Mouse (Mus musculus) spleen, embryonic (tissue): ENCODE measurements around the gene Dmtf1.

Source experiments
- CTCF ChIA-PET: fragments of 350-600 bp; sonication (Branson Sonifier 250); formaldehyde crosslinking; loops from one replicate; lab custom pipeline; 2022; lab: Charles Lee

Gene Dmtf1

DNA sequence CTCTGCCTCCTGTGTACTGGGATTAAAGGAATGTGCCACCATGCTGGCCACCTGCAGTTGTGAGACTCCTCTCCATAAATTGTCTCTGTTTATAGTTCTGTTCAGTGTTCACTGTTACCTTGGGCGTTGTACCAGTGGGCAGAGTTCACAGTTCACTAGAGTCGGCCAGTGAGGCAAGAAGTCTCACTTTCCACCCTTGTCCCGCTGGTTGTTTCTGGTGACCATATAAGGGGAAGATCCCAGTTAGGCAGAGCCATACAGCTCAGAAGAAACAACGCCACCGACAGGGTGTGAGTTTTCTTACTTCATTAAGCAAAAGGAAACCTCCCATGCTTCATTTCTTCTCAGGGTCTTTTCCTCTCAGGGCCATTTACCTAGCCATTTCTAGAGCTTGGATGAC, 53.1 kb downstream of the Dmtf1 start:
- CTCF ChIA-PET, result interaction anchor here (0.6 to 0.9 kb wide), 2 partner anchors 26 to 33 kb away, joined by 3 read pairs; no protein-coding TSS in a partner anchor

DNA sequence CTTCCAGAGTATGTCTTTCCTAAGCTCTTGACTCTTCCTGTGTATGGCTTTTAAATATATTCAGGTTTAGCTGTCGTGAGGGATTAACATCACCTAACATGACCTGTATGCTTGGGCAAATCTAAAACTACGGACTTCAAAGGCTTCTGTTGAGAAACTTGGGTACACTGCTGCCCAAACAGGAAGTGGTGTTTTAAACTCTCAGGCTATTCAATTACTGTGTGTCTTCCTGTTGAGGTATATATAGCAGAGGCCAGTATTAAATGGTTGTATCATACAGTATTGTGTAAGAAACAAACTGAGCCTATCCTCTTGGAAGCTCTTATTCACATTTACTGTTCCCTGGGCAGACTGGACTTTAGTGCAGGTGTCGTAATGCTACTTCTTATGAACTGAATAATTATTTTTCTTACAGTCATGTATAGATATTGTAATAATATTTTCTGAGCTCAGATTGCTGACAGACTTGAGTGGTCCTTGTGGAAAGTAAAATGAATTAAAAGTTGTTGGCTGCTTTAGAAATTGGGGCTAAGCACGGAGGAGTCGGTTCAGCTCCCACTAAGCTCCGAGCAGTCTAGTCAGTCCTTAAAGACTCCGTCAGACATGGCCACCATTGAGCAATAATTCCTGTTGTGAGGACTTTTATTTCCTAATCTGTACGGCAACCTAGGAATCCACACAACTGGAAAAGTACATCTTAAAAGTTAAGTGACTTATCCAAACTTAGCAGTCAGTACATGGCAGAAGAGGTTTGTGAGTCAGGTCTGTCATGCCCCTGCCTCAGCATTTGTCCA, 54.1 kb downstream of the Dmtf1 start:
- CTCF ChIA-PET, result interaction anchor here (1.0 kb wide), 1 partner anchor 16 kb away, joined by 3 read pairs; no protein-coding TSS in a partner anchor

DNA sequence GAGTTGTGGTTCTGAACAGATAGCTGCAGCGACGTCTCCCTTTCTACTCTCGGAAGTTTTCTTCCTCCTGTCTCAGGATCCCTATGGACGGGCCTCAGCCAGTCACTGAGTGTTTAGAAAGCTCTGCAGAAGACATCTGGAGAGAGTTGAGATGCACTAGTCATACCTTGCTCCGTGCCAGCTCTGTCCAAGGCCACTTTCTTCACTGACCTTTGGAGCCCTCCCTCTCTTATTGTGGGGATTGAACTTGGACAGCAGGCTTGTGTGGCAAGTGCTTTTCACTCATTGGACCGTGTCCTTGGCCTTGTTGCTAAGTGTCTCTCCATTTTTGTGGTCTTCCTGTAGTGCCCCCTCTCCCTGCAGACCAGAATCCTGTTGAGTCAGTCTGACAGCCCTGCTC, 54.8 kb downstream of the Dmtf1 start:
- CTCF ChIA-PET, result interaction anchor here (1.0 kb wide), 1 partner anchor 17 kb away, joined by 3 read pairs; no protein-coding TSS in a partner anchor

DNA sequence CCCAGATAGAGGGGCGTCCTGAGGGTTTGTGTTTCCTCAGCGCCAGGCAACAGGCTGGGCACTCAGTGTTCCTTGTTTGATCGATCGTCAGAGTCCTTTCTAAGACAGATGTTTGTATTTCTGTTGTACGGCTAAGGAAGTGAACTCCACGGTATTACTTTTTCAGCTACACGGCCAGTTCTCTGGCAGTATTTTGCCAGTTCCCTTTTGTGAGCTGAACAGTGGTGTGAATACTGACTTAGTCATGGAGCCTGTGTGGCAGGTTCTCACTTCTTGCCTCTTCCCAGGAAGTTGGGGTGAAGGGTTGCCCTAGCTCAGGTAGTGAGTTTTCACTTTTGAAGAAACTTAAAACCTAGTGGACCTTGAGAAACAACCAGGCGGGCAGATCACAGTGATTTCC, 57.6 kb downstream of the Dmtf1 start:
- CTCF ChIA-PET, result interaction anchor here (0.7 to 1.2 kb wide), 2 partner anchors 9 to 12 kb away, joined by 3 to 4 read pairs; no protein-coding TSS in a partner anchor

DNA sequence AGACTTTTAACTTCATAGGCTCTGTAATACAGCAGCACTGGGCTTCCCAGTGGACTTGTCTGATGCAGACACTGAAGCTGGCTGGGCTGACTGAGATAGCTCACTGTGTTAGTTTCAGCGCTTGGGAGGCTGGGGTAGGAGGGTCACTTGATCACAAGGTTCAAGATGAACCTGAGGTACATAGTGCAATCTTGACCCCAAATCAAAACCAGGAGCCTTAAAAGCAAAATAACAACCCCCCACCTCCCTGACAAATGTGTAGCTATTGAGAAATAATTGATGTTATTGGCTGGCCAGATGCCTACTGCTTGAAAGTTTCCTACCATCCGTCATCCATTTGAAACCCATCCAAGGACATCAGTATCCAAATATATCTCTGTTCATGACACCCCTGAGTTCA, 58.9 kb downstream of the Dmtf1 start:
- CTCF ChIA-PET, result interaction anchor here (0.6 to 1.2 kb wide), 5 partner anchors 9 to 493 kb away, joined by 3 to 4 read pairs (median 4); no protein-coding TSS in a partner anchor

DNA sequence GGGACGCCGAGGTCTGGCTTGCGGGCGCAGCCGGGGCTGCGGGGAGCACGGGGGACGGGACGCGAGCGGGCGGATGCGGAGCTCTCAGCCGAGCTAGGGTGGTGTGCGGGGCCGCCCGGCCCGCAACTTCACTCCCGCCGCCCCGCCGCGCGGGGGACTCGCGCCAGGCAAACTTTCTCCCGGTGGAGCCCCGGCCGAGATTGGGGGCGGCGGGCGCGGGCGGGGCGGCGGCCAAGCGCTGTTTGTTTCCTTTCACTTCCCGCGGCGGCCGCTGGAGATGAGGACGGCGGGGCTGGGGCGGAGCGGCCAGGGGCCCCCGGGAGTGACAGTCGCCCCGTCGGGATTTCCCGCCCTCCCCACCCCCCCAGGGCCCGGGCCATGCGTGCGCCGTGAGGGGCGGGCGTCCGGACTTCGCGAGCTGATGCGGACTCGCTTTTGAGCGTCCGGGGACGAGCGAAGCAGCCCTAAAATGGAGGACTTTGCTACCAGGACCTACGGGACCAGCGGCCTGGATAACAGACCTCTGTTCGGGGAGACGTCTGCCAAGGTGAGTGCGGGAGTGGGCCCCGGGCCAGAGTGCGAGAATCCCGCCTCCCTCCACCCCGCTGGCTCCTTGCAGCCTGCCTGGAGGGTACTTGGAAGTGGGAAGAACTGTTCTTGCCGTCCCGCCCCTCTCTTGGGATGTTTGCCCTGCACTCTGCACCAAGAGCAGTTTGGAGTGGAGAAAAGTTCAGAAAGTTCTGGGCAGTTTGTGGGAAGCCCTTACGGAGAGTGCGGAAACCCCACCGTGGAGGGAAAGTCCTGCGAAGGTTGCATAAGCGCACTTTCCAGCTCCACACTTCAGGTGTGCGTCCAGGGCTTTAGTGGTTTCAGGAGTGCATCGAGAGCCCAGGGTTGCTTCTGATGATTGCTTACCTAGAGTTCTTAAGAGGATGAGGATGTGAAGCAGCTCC, 60.5 kb downstream of the Dmtf1 start:
- CTCF ChIA-PET, result interaction anchor here (0.6 kb wide), 3 partner anchors 16 to 677 kb away, joined by 3 to 7 read pairs (median 4); no protein-coding TSS in a partner anchor

DNA sequence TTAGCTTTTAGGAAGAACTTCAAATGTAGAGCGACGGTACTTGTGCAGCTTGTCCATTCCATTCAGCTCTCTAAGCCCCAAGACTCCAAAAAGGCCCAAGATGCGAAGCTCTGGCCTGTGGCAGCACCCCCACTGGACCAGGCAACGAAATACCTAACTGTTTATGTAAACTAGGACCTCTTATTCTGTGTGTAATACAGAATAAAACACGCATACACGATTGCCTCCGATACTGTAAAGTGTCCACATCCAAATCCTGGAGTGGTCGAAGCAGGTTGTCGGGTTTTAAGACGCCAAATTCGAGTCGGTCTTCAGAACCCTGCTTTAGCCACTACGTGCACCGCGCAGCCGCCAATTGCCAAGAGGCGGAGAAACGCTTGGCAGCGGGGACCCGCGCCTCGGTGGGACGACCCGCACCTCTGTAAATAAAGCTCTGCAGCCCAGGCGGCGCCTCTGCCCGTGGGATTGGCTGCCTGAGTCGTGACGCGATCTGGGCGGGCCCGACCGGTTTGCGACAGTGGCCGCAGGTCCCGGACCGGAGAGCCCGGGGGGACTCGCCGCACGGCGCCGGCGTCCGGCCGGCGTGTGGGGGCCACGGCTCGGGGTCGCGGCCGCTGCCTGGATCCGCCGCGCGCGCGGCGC, 61.2 kb downstream of the Dmtf1 start, which contains the start of gene Tmem243:
Gene Tmem243, plus strand, starts transcription at position 462 of the 642 bp plus-strand sequence.
- CTCF ChIA-PET, result interaction anchor here (0.6 to 1.0 kb wide), 2 partner anchors 9 to 15 kb away, joined by 3 to 4 read pairs; no protein-coding TSS in a partner anchor

DNA sequence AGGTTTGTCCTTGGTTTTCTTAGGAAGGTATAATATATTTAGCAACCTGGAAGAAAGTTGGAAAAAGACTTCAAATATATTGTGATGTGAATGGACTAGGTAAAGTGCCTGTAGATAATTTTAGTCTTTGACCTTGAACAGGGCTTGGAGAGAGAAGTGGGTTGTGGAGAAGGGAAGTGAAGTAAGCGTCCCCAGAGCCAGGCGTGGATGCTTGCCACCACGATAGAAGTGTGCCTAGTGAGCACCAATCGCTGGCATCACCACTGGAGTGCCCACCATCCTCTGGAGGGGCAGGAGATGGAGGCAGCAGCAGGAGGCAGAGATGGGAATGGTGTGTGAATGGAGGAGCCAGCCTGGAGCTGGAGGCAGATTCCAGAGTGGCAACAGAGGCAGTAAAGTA, 68.1 kb downstream of the Dmtf1 start:
- CTCF ChIA-PET, result no interaction called here

DNA sequence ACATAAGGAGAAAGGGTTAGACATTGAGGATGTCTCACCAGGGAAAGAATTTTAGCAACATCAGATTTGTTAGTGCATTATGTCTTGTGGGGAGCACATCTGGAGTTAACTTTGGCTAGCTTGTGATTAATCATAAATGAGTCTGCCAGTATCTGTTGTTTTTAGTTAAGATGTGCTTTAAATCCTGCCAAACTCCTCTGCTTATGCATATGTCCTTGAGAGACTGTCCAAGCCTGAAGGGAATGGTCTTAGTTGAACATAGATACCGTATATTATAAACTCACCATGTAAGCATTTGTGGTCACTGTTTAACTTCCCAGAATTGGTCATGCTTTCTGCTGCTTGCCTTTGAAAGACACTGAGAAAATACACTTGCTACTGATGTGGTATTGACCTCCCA, 68.9 kb downstream of the Dmtf1 start:
- CTCF ChIA-PET, result no interaction called here

DNA sequence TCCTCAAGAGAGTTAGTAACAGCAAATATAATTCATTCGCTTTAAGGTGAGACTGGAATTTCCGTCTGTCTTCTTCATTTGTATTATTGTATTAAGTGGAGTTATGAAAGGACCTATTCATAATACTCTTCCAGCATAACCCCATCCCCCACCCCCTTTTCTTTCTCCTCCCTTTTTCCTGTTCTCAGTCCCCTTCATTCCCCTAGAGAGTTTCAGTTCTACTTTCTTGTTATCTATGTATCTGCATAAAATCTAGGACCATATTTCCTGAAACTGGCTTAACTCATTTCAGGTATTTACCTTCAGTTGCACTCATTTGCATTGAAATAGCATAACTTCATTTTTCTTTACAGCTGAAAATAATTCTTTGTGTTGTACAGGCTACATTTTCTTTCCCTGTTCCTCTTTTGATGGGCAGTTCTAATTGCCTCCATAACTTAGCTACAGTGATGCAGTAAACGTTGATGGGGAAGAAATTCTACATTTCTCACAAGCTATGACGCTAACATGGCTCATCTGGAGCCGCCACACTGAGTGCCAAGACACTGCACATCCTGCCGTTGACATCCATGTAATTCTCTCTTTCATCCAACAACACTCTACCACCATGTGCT, 71.0 kb downstream of the Dmtf1 start:
- CTCF ChIA-PET, result interaction anchor here (1.1 to 1.2 kb wide), 2 partner anchors 9 to 13 kb away, joined by 4 read pairs; no protein-coding TSS in a partner anchor

DNA sequence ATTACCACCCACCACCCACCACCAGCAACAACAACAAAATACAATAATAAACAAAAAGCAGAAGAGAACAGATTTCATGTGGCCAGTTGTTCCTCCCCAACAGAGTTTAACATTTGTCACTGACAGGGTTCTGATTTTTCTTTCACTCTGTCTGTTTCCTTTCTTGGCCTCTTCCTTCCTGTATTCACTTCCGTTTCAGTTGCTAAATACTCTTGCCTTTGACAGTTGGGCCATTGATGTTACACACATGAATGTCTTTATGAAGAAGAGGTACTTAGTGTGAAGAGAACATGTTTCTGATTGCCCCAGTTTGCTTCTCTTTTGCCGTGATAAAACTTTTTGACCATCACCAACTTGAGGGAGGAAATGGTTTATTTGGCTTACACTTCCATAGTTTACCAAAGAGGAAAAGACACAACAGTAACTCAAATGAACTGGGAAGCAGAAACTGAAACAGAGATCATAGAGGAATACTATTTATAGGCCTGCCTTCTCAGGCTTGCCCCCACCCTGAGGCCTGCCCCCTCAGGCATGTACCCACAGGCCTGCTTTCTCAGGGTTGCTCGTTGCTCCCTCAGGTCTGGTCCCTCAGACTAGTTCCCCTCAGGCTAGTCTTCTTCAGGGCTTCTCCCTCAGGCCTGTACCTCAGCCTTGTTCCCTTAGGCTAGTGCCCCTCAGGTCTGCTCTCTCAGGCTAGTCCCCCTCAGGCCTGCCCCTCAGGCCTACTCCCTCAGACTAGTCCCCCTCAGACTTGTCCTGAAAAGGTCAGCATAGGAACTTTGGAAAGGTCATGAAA, 74.5 kb downstream of the Dmtf1 start:
- CTCF ChIA-PET, result no interaction called here

DNA sequence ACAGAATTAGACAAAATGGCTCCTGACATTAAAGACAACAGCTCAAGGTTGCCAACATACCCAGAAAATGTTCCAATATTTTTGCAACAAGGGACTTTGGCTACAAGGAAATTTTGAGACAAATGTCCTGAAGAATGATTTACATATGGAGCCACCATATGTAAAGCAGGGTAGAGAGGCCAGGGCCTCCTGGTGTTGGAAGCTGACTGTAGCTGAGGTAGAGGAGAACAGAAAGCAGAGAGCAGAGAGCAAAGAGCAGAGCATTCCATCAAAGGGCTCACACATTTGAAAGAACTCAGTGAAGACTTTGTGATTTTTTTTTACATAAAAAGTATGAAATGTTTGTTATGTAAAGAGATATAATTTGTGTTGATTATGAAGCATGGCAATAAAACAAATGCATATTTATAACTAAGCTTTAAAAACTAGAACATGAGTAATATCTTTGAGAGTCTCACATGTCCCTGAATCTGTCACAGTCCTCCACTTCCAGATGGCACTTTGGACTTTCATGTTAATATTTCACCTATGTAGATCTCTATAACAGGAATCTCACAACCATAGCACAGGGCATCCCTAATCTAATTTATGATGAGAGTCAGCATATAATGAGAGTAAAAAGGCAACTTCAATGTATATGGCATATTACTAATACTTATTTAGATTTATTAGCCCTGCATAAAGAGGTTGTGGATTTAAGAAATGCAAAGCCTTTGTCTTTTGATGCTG, 81.6 kb downstream of the Dmtf1 start:
- CTCF ChIA-PET, result no interaction called here

DNA sequence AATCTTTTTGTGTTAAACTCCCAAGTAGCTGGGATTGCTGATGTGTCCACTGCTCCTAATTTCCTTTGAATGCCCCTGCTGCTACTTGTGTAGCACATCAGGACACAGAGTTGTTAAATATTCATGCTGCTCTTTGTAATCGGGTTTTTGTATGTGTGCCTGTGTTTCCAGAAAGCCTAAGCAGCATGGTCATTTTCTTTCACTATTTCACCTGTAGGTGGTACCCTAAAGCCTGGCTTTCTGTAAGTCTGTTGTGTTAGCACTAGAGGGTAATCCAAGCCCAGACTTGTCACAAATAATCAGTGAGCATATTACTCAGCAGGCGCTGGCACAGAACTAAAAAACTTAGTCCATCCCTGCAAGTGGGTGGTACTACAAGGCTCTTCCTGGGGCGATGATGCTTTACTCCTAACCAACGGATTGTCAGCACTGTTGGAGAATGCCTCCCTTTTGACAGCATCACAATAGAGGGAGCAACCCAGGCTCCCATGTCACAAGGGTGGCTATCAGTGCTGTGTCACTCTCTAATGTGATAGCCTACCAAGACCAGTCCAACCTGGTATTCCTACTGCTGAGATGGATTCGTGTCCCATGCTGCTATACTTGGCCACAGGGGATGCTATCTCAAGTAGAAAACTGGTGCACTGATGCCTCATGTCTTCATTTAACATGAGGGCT, 88.3 kb downstream of the Dmtf1 start:
- CTCF ChIA-PET, result interaction anchor here (1.0 kb wide), 1 partner anchor 39 kb away, joined by 4 read pairs; no protein-coding TSS in a partner anchor

DNA sequence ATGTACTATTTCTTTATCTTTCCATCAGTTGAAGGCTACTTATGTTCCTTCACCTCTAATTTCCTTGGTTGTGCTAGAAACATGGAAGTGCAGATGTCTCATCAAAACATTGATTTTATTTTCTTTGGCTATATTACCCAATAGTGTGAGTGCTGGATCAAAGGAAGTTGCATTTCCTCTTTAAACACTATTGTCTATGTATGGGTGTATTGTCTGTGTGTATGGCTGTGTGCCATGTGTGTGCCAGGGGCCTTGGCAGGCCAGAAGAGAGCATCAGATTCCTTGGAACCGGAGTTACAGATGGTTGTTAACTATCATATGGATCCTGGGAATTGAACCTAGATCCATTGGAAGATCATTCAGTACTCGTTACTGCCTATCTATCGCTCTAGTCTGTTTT, 90.2 kb downstream of the Dmtf1 start:
- CTCF ChIA-PET, result interaction anchor here (0.6 kb wide), 1 partner anchor 48 kb away, joined by 6 read pairs; no protein-coding TSS in a partner anchor

DNA sequence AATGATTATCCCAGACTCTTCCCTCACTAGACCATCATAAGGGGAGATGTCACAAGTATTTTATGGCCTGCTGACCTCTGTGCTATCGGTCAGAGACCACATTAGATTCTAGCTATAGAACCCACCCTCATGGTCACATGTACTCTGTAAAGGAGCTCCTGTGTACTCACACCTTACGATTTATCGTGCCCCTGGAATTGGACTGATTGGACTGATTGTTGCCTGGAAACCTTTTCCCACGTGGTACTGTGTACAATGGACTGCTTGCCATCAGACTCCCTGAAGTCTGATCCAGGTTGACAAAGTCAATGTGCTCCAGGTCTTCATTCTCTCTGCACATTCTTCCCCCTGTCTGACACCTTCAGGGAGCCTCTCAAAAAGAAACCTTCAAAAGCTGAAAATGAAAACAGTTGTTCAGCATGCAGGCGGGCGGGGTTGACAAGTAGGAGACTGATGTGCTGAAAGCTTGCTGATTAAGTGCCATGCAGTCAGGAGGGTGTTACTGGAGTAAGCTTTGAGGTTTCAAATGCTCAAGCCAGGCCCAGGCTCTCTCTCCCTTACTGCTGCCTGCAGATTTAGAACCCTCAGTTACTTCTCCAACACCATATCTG, 91.9 kb downstream of the Dmtf1 start:
- CTCF ChIA-PET, result no interaction called here

DNA sequence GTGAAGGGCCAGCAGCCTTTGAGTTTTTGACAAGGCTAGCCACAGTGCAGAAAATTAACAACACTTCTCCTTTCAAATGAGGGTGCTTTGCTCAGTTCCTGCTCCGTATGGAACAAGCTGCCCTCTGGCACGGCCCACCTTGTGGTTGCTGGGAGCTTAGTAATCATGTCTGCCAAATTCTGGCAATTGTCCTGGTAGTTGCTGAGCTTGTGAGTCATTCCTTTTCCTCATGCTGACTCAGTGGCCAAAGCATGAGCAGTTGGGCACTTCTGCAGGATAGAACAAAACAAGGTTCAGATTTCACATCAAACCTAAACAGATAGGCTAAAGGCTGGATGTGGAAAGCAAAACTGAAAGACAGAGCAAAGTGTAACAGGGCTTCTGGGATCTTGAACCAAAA, 92.7 kb downstream of the Dmtf1 start:
- CTCF ChIA-PET, result no interaction called here
